Mouse (Mus musculus): ENCODE results near the gene Scn9a. TPM values are rescaled to one million over a fixed set of nuclear protein-coding genes. Genes with fewer than 3 reads are reported as not detected.

Scn9a gene
- total RNA-seq, 1 experiment from 2014 or later = not detected

GRCm38 (mm10) chr2:66478395-66478794 lies 156.4 kb downstream of the Scn9a start:
- ATAC-seq (replicated peaks in 1 of 2; ENCODE audit: insufficient read depth in 1 of 2, low FRiP score in 2 of 2, low TSS enrichment in 1 of 2, low read depth in 1 of 2, poor library complexity in 2 of 2, severe bottlenecking in 2 of 2) = no peak

- no peak for ATAC-seq (replicated peaks in 1 of 2; ENCODE audit: insufficient read depth in 1 of 2, low FRiP score in 2 of 2, low TSS enrichment in 1 of 2, low read depth in 1 of 2, poor library complexity in 2 of 2, severe bottlenecking in 2 of 2)
Measured at GRCm38 (mm10) chr2:66473181-66473822, 161.5 kb downstream of the Scn9a start.

- no peak for ATAC-seq (replicated peaks in 1 of 2; ENCODE audit: insufficient read depth in 1 of 2, low FRiP score in 2 of 2, low TSS enrichment in 1 of 2, low read depth in 1 of 2, poor library complexity in 2 of 2, severe bottlenecking in 2 of 2)
Measured at GRCm38 (mm10) chr2:66465484-66465883, 169.3 kb downstream of the Scn9a start.

GRCm38 (mm10) chr2:66464874-66465458 lies 169.8 kb downstream of the Scn9a start:
- ATAC-seq (replicated peaks in 1 of 2; ENCODE audit: insufficient read depth in 1 of 2, low FRiP score in 2 of 2, low TSS enrichment in 1 of 2, low read depth in 1 of 2, poor library complexity in 2 of 2, severe bottlenecking in 2 of 2) = no peak

- ATAC-seq (replicated peaks in 1 of 2; ENCODE audit: insufficient read depth in 1 of 2, low FRiP score in 2 of 2, low TSS enrichment in 1 of 2, low read depth in 1 of 2, poor library complexity in 2 of 2, severe bottlenecking in 2 of 2) = no peak
Measured at GRCm38 (mm10) chr2:66463916-66464315, 170.8 kb downstream of the Scn9a start.

GRCm38 (mm10) chr2:66462458-66462857 lies 172.3 kb downstream of the Scn9a start:
- no peak for ATAC-seq (replicated peaks in 1 of 2; ENCODE audit: insufficient read depth in 1 of 2, low FRiP score in 2 of 2, low TSS enrichment in 1 of 2, low read depth in 1 of 2, poor library complexity in 2 of 2, severe bottlenecking in 2 of 2)

- no peak; a peak in 1 of 4 replicates for ATAC-seq (replicated peaks in 1 of 2; ENCODE audit: insufficient read depth in 1 of 2, low FRiP score in 2 of 2, low TSS enrichment in 1 of 2, low read depth in 1 of 2, poor library complexity in 2 of 2, severe bottlenecking in 2 of 2)
Measured at GRCm38 (mm10) chr2:66440711-66441110, 194.1 kb downstream of the Scn9a start, which contains the start of gene Scn1a. Gene Scn1a, minus strand, starts transcription at chr2:66440840.

GRCm38 (mm10) chr2:66439764-66440471 lies 194.8 kb downstream of the Scn9a start:
- no peak for ATAC-seq (replicated peaks in 1 of 2; ENCODE audit: insufficient read depth in 1 of 2, low FRiP score in 2 of 2, low TSS enrichment in 1 of 2, low read depth in 1 of 2, poor library complexity in 2 of 2, severe bottlenecking in 2 of 2)

GRCm38 (mm10) chr2:66436286-66436685 lies 198.5 kb downstream of the Scn9a start:
- no peak for ATAC-seq (replicated peaks in 1 of 2; ENCODE audit: insufficient read depth in 1 of 2, low FRiP score in 2 of 2, low TSS enrichment in 1 of 2, low read depth in 1 of 2, poor library complexity in 2 of 2, severe bottlenecking in 2 of 2)

Other genes starting within 250 kb of the Scn9a start
- not detected in 2 replicates for gene Scn1a, start 194.1 kb downstream of the Scn9a start, total RNA-seq (2017)
- not detected in 2 replicates for gene Scn7a, start 150.0 kb upstream of the Scn9a start, total RNA-seq (2017)

All from hematopoietic stem cell, adult 5-6 weeks (primary cell).